8 mouse cellular contexts compared by ENCODE assay signal in the genomic region with DNA sequence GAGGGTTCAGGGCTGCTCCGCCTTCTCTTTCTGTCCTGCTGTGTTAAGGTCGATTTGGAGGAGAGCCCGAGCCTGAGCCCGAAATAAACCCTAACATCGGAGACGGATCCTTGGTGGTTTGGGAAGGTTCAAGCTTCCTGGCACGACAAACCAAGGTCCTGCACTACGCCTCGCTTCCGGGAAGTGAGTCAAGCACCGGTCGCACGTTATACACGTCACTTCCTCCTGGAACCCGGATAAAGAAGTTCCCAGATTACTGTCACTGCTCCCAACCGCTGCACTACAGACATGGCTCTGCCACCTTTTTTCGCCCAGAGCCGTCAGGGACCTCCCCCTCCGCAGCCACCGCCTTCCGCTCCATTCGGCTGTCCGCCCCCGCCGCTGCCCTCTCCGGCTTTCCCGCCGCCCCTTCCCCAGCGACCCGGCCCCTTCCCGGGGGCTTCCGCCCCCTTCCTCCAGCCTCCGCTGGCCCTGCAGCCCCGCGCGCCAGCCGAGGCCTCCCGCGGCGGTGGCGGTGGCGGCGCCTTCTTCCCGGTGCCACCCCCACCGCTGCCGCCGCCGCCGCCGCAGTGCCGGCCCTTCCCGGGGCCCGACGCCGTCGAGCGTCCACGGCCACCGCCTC. TPM values are rescaled to one million over a fixed set of nuclear protein-coding genes. Genes with fewer than 3 reads are reported as not detected.
DNase-seq lines count a peak whose midpoint lies in the region; ATAC-seq and TF ChIP-seq lines count a peak whose summit lies in the region.

A gene (plus strand): TSS at position 251 of the 622 bp plus-strand sequence.

- peak; percentile 97 for DNase-seq in ZHBTc4 (ENCODE audit: low read depth, low spot score)
- peak; percentile 96 for DNase-seq in gastrocnemius, adult 2 months
- DNase-seq in hindbrain, postnatal 0 days (ENCODE audit: low spot score): peak; percentile 99
- peak; percentile 94 to 97 for DNase-seq in left cerebral cortex, adult 2 months (ENCODE audit: extremely low spot score in 1 of 2, low spot score in 2 of 2)
- DNase-seq in right cerebral cortex, adult 2 months (ENCODE audit: low spot score in 2 of 2): peak; percentile 98 to 99
- peak; percentile 95 for DNase-seq in urinary bladder, postnatal 14 days (ENCODE audit: low spot score)

- ATAC-seq in common myeloid progenitor, adult 5-6 weeks (replicated peaks; ENCODE audit: low read depth, poor library complexity, severe bottlenecking): peak; percentile 98
- ATAC-seq in hindbrain, postnatal 0 days: peak; percentile 97
- peak; percentile 96 for ATAC-seq in megakaryocyte, adult 5-6 weeks (ENCODE audit: poor library complexity, severe bottlenecking)

- intact Hi-C loops in gastrocnemius, adult 2 months (cut with DNase I): loop anchor here (2.0 kb wide), 1 partner anchor 45 kb away; a partner anchor contains a TSS
- intact Hi-C loops in left cerebral cortex, adult 2 months (cut with DNase I): no loop called here

- under 1% methylated on average over 46 of the region's 59 CpGs for WGBS in hindbrain, postnatal 0 days

- H3K27me3 ChIP-seq in hindbrain, postnatal 0 days (ENCODE audit: insufficient read depth, low read length): no peaks in the 10 kb centered on the region

- H3K9ac ChIP-seq in hindbrain, postnatal 0 days (replicated peaks; ENCODE audit: low read length): peak within 1 kb of the TSS; percentile 95

- TF ChIP-seq CTCF in gastrocnemius, adult 2 months (IDR thresholded peaks at IDR 0.05): no peak
- TF ChIP-seq CTCF in hindbrain, postnatal 0 days (IDR thresholded peaks at IDR 0.05; ENCODE audit: low read depth): no peak
- TF ChIP-seq CTCF in left cerebral cortex, adult 2 months (IDR thresholded peaks at IDR 0.05): no peak

- no peaks in the 10 kb centered on the region for H3K9me3 ChIP-seq in hindbrain, postnatal 0 days (ENCODE audit: low read length)

- H3K36me3 ChIP-seq in hindbrain, postnatal 0 days (ENCODE audit: insufficient read depth, low read length): no peaks in the 10 kb centered on the region

- H3K4me3 ChIP-seq in gastrocnemius, adult 2 months: peak within 1 kb of the TSS; percentile 98
- peak within 1 kb of the TSS; percentile 94 for H3K4me3 ChIP-seq in hindbrain, postnatal 0 days (ENCODE audit: low read length)
- peak within 1 kb of the TSS; percentile 85 for H3K4me3 ChIP-seq in left cerebral cortex, adult 2 months

- peak within 1 kb of the TSS; percentile 96 for H3K27ac ChIP-seq in gastrocnemius, adult 2 months
- peak within 1 kb of the TSS; percentile 98 for H3K27ac ChIP-seq in hindbrain, postnatal 0 days
- peak within 1 kb of the TSS; percentile 93 for H3K27ac ChIP-seq in left cerebral cortex, adult 2 months

- H3K4me2 ChIP-seq in hindbrain, postnatal 0 days (ENCODE audit: low read depth, low read length): peak within 1 kb of the TSS; percentile 89

- H3K4me1 ChIP-seq in hindbrain, postnatal 0 days (ENCODE audit: insufficient read depth, low read length): peaks cover 12% of the 10 kb centered on the region

RNA-seq across cellular contexts. Expression of the gene that starts here (rescaled TPM):
- 24.3 and 29.0 TPM in 2 replicates for total RNA-seq in common myeloid progenitor, adult 5-6 weeks (2017)
- total RNA-seq in gastrocnemius, adult 2 months (2021): 10 to 100 TPM; 10.1 to 19.5 TPM
- total RNA-seq in hindbrain, postnatal 0 days (2014; rRNA removed): 16.2 and 17.5 TPM in 2 replicates
- 8.6 and 10.2 TPM in 2 replicates for polyA plus RNA-seq in hindbrain, postnatal 0 days (2015; fragmentation: Nextera tagmentation; extraction: Ambion mirVana)
- 10 to 100 TPM; 29.3 to 30.9 TPM for total RNA-seq in left cerebral cortex, adult 2 months (2021)
- total RNA-seq in megakaryocyte, adult 5-6 weeks (2015): 14.3 and 15.6 TPM in 2 replicates
- total RNA-seq in megakaryocyte, adult 5-6 weeks (2017): 18.0 and 19.3 TPM in 2 replicates

Comparison
In these comparisons a context has a peak if more than half of its experiments do, and no peak if none do; other contexts are left out.
1. Peak in every context shown above with its lines: DNase-seq, ATAC-seq, H3K4me3 ChIP-seq and H3K27ac ChIP-seq.